Comparison of ENCODE assay signal across 18 mouse cellular contexts in genomic region chr4:135704016-135704415, GRCm38 (mm10). TPM values are rescaled to one million over a fixed set of nuclear protein-coding genes. Genes with fewer than 3 reads are reported as not detected.
A peak's percentile ranks its signal among the peaks of the same experiment; 100 is the strongest.
DNase-seq lines count a peak whose midpoint lies in the region; ATAC-seq lines count a peak whose summit lies in the region.
"Had no signal": no experiment of that assay in that cellular context is flagged by ENCODE, and none has a peak within 500 bp of the region (broad histone marks: within the 10 kb centered on the region; RNA-seq: fewer than 3 reads in every experiment).

No protein-coding gene starts in this region.

- H3K36me3 ChIP-seq in heart, embryonic 10.5 days = no peaks in the 10 kb centered on the region
- H3K36me3 ChIP-seq in liver, embryonic 13.5 days = no peaks in the 10 kb centered on the region
- no peaks in the 10 kb centered on the region; the same call in 1 of the 2 replicates for H3K36me3 ChIP-seq in splenic B cell, adult 2 months (ENCODE audit: control insufficient read depth, insufficient read depth, low read length, poor library complexity, severe bottlenecking)
- H3K36me3 ChIP-seq: embryonic facial prominence, embryonic 13.5 days; limb, embryonic 13.5 days; neural tube, embryonic 13.5 days had no signal

- no peak overlapping the region for H3K4me2 ChIP-seq in liver, embryonic 13.5 days
- H3K4me2 ChIP-seq: embryonic facial prominence, embryonic 13.5 days; limb, embryonic 13.5 days; neural tube, embryonic 13.5 days had no signal

- H3K9ac ChIP-seq in liver, embryonic 13.5 days = no peak overlapping the region
- H3K9ac ChIP-seq: embryonic facial prominence, embryonic 13.5 days; limb, embryonic 13.5 days; neural tube, embryonic 13.5 days had no signal

- H3K27me3 ChIP-seq in heart, embryonic 10.5 days (ENCODE audit: insufficient read depth, poor library complexity, severe bottlenecking) = peaks cover 25% of the 10 kb centered on the region
- H3K27me3 ChIP-seq in liver, embryonic 13.5 days = 0 out of 2 replicates have a peak, but pooled peaks cover 4% of the 10 kb centered on the region
- H3K27me3 ChIP-seq in splenic B cell, adult 2 months (ENCODE audit: control insufficient read depth, insufficient read depth, low read length, poor library complexity, severe bottlenecking) = no peaks in the 10 kb centered on the region
- H3K27me3 ChIP-seq: embryonic facial prominence, embryonic 13.5 days; limb, embryonic 13.5 days; neural tube, embryonic 13.5 days had no signal

- peak; percentile 54 to 75 for DNase-seq in heart, adult 9 months (ENCODE audit: low spot score in 2 of 2)
- DNase-seq in heart, embryonic 10.5 days (ENCODE audit: low spot score) = no peak
- peak; percentile 13 to 22 for DNase-seq in spleen, postnatal 36 days (ENCODE audit: low spot score in 2 of 2)
- no peak for DNase-seq in spleen, postnatal 10 days (ENCODE audit: low spot score in 2 of 2)
- DNase-seq in liver, embryonic 13.5 days = no peak
- peak; percentile 56 for DNase-seq in splenic B cell, adult 2 months (ENCODE audit: low read depth, low spot score)
- no peak for DNase-seq in ovary, adult 18-20 months (ENCODE audit: low spot score)
- DNase-seq in ovary, postnatal 10 days (ENCODE audit: low spot score) = no peak
- DNase-seq: cerebellum, adult 18-20 months; right cerebral cortex, postnatal 14 days; thymus, adult 2 months had no signal

- no peak overlapping the region for H3K4me3 ChIP-seq in heart, embryonic 10.5 days
- no peak overlapping the region for H3K4me3 ChIP-seq in liver, embryonic 13.5 days (replicated peaks)
- H3K4me3 ChIP-seq: embryonic facial prominence, embryonic 13.5 days; limb, embryonic 13.5 days; megakaryocyte, embryonic 14.5 days; neural tube, embryonic 13.5 days had no signal

- WGBS in heart, embryonic 10.5 days = 47% methylated on average over 6 of the region's 6 CpGs
- 18% methylated on average over 6 of the region's 6 CpGs for WGBS in liver, embryonic 13.5 days (ENCODE audit: insufficient replicate concordance)

- H3K9me3 ChIP-seq in heart, embryonic 10.5 days = no peaks in the 10 kb centered on the region
- H3K9me3 ChIP-seq in liver, embryonic 13.5 days (replicated peaks) = no peaks in the 10 kb centered on the region
- H3K9me3 ChIP-seq: embryonic facial prominence, embryonic 13.5 days; limb, embryonic 13.5 days; megakaryocyte, embryonic 14.5 days; neural tube, embryonic 13.5 days had no signal

- H3K27ac ChIP-seq in heart, embryonic 10.5 days = no peak overlapping the region
- no peak overlapping the region for H3K27ac ChIP-seq in liver, embryonic 13.5 days
- H3K27ac ChIP-seq: embryonic facial prominence, embryonic 13.5 days; limb, embryonic 13.5 days; neural tube, embryonic 13.5 days had no signal

- ATAC-seq in liver, embryonic 13.5 days (ENCODE audit: low read depth) = peak; percentile 62
- ATAC-seq: lung, postnatal 0 days had no signal

- peaks cover 14% of the 10 kb centered on the region; the same call in 1 of the 2 replicates for H3K4me1 ChIP-seq in heart, embryonic 10.5 days
- peaks cover 17% of the 10 kb centered on the region for H3K4me1 ChIP-seq in liver, embryonic 13.5 days (replicated peaks)
- H3K4me1 ChIP-seq: neural tube, embryonic 13.5 days had no signal

RNA-seq across cellular contexts. Expression of gene Ifnlr1, which starts 17.9 kb away (rescaled TPM):
- polyA plus RNA-seq in heart, embryonic 10.5 days (2016; fragmentation: Nextera tagmentation; extraction: Ambion mirVana) = 0.18 and 0.28 TPM in 2 replicates
- polyA plus RNA-seq in liver, embryonic 13.5 days (2015; fragmentation: Nextera tagmentation; extraction: Ambion mirVana) = 0.02 and 0.05 TPM in 2 replicates
- polyA plus RNA-seq: C2C12 had no signal

RNA-seq across cellular contexts. Expression of gene Il22ra1, which starts 24.0 kb away (rescaled TPM):
- polyA plus RNA-seq in heart, embryonic 10.5 days (2016; fragmentation: Nextera tagmentation; extraction: Ambion mirVana) = 0.13 TPM in 1 of 2 replicates, not detected in the other
- 0.23 and 0.32 TPM in 2 replicates for polyA plus RNA-seq in liver, embryonic 13.5 days (2015; fragmentation: Nextera tagmentation; extraction: Ambion mirVana)
- polyA plus RNA-seq: cortical plate, adult 2 months; limb, embryonic 13.5 days; lung, postnatal 0 days; neural tube, embryonic 13.5 days had no signal

RNA-seq across cellular contexts. Expression of gene Myom3, which starts 55.5 kb away (rescaled TPM):
- 0.05 TPM in 1 of 2 replicates, not detected in the other for polyA plus RNA-seq in heart, embryonic 10.5 days (2016; fragmentation: Nextera tagmentation; extraction: Ambion mirVana)
- 0.08 and 0.20 TPM in 2 replicates for polyA plus RNA-seq in liver, embryonic 13.5 days (2015; fragmentation: Nextera tagmentation; extraction: Ambion mirVana)

Comparison
In these comparisons a context has a peak if more than half of its experiments do, and no peak if none do; other contexts are left out.
1. DNase-seq: peak in heart, adult 9 months (2 of 2), spleen, postnatal 36 days (2 of 2) and splenic B cell, adult 2 months (single experiment); none in heart, embryonic 10.5 days (single experiment), spleen, postnatal 10 days (0 of 2), liver, embryonic 13.5 days (single experiment), ovary, adult 18-20 months (single experiment) and ovary, postnatal 10 days (single experiment).